27 mouse cellular contexts compared by ENCODE assay signal in genomic region chr10:115205825-115206224, GRCm38 (mm10). TPM values are rescaled to one million over a fixed set of nuclear protein-coding genes. Genes with fewer than 3 reads are reported as not detected.
"Had no signal": no experiment of that assay in that cellular context is flagged by ENCODE, and none has a peak within 500 bp of the region (broad histone marks: within the 10 kb centered on the region; RNA-seq: fewer than 3 reads in every experiment).

No protein-coding gene starts in this region.

- H3K9me3 ChIP-seq: heart, embryonic 10.5 days; heart, embryonic 12.5 days; hindbrain, embryonic 10.5 days; hindbrain, embryonic 12.5 days; kidney, embryonic 15.5 days; limb, embryonic 13.5 days; limb, embryonic 15.5 days; liver, embryonic 12.5 days had no signal

- DNase-seq: gastrocnemius, adult 2 months; gastrocnemius, postnatal 10 days; gastrocnemius, postnatal 25 days; heart, postnatal 10 days; heart, postnatal 4 days; kidney, adult 18-20 months; kidney, adult 9 months; kidney, postnatal 14 days; kidney, postnatal 36 days; left cerebral cortex, postnatal 4 days had no signal

- H3K4me3 ChIP-seq: gastrocnemius, adult 2 months; heart, embryonic 10.5 days; heart, embryonic 12.5 days; hindbrain, embryonic 10.5 days; hindbrain, embryonic 12.5 days; kidney, embryonic 15.5 days; layer of hippocampus, adult 2 months; left cerebral cortex, adult 2 months; limb, embryonic 13.5 days; limb, embryonic 15.5 days; liver, embryonic 12.5 days had no signal

- H3K9ac ChIP-seq: heart, embryonic 12.5 days; hindbrain, embryonic 12.5 days; hindbrain, embryonic 14.5 days; kidney, embryonic 15.5 days; limb, embryonic 13.5 days; limb, embryonic 15.5 days; liver, embryonic 12.5 days; liver, embryonic 14.5 days had no signal

- H3K4me2 ChIP-seq: heart, embryonic 12.5 days; hindbrain, embryonic 12.5 days; hindbrain, embryonic 14.5 days; kidney, embryonic 15.5 days; limb, embryonic 13.5 days; limb, embryonic 15.5 days; liver, embryonic 12.5 days had no signal

- H3K27me3 ChIP-seq: heart, embryonic 12.5 days; hindbrain, embryonic 12.5 days; kidney, embryonic 15.5 days; limb, embryonic 13.5 days; limb, embryonic 15.5 days; liver, embryonic 12.5 days had no signal

- H3K4me1 ChIP-seq: heart, embryonic 10.5 days; hindbrain, embryonic 10.5 days; hindbrain, embryonic 12.5 days; kidney, embryonic 15.5 days; limb, embryonic 13.5 days; limb, embryonic 15.5 days; liver, embryonic 12.5 days had no signal

- ATAC-seq: inflammation-experienced regulatory T-cells, adult 6 months had no signal

- H3K27ac ChIP-seq: gastrocnemius, adult 2 months; heart, embryonic 10.5 days; hindbrain, embryonic 10.5 days; hindbrain, embryonic 12.5 days; hindbrain, embryonic 14.5 days; kidney, embryonic 15.5 days; kidney, postnatal 0 days; layer of hippocampus, adult 2 months; left cerebral cortex, adult 2 months; limb, embryonic 13.5 days; limb, embryonic 15.5 days; liver, embryonic 12.5 days; liver, embryonic 14.5 days had no signal

RNA-seq across cellular contexts. Expression of gene Tph2, which starts 21.0 kb away (rescaled TPM):
- polyA plus RNA-seq: heart, embryonic 10.5 days; heart, embryonic 12.5 days; heart, embryonic 14.5 days; inflammation-experienced regulatory T-cells, adult 6 months; kidney, embryonic 15.5 days; kidney, postnatal 0 days; liver, adult 2 months; liver, embryonic 12.5 days; liver, embryonic 14.5 days; liver, embryonic 16.5 days had no signal
